Mouse (Mus musculus): ENCODE data around the gene AY761185. TPM values are rescaled to one million over a fixed set of nuclear protein-coding genes. Genes with fewer than 3 reads are reported as not detected.
"Not testable (repeated sequence)": the region's sequence is repeated elsewhere in the genome, so short reads cannot be mapped to it uniquely, and the experiment has no call there.

Gene AY761185
- polyA plus RNA-seq (2015; fragmentation: Nextera tagmentation; extraction: Ambion mirVana) = not detected in 2 replicates

DNA sequence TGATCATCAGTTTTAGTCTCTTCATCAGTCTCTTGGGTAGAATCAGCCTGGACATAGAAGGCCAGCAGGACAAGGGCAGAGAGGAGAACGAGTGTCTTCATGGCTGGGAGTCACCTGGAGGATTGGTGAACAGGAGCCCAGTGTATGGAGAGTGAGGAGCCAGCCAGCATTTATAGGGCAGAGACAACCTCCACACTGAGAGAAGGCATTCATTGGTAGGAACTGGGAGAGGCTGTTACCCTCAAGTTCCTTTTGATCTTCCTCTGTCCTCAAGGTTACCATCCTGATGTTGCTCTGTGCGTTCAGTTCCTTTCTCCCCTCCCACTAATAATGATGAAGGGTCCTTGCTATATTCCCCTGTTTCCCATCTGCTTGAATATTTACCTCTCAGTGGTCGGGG lies at the start of gene AY761185:
Gene AY761185 (minus strand): TSS at position 101 of the 400 bp plus-strand sequence.
- Histone ChIP-seq H3K9ac (ENCODE audit: low read depth, low read length) (no peak within 1 kb of the TSS), H3K4me2 (ENCODE audit: low read length) (no peak within 1 kb of the TSS), H3K27me3 (replicated peaks; ENCODE audit: control insufficient read depth, insufficient read depth, low read length) (no peaks in the 10 kb centered on the region), H3K9me3 (ENCODE audit: control insufficient read depth, low read length) (peaks cover 3% of the 10 kb centered on the region), H3K4me1 (ENCODE audit: control insufficient read depth, insufficient read depth, low read depth, low read length) (no peaks in the 10 kb centered on the region), H3K4me3 (ENCODE audit: low read length) (no peak within 1 kb of the TSS), H3K36me3 (ENCODE audit: control insufficient read depth, insufficient read depth, low read length) (no peaks in the 10 kb centered on the region), H3K27ac (ENCODE audit: low read depth, low read length) (no peak within 1 kb of the TSS)
- 75% methylated on average over 3 of the region's 3 CpGs for WGBS
- no peak for ATAC-seq

DNA sequence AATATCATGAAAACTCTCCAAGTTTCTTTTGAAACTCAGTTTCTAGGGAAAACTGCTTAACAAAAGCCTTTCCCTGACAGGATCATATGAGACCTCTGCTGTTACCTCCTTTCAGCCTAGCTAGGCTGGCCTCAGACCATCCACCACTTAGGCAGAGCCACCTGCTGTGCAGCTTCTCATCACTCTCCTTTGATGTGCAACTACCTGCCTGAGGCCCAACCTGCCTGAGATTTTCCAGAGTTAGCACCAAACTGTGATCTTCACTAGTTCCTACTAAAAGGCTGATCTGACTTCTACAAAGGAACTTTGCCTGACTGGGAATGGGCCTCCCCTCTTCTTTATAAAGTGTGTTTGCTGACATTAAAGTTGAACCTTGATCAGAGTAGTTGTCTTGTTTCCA lies 49.5 kb upstream of the AY761185 start:
- H3K9ac ChIP-seq (ENCODE audit: low read depth, low read length); H3K4me2 ChIP-seq (ENCODE audit: low read length); H3K4me3 ChIP-seq (ENCODE audit: low read length); H3K36me3 ChIP-seq (ENCODE audit: control insufficient read depth, insufficient read depth, low read length); ATAC-seq; H3K27me3 ChIP-seq (replicated peaks; ENCODE audit: control insufficient read depth, insufficient read depth, low read length); H3K4me1 ChIP-seq (ENCODE audit: control insufficient read depth, insufficient read depth, low read depth, low read length); H3K9me3 ChIP-seq (ENCODE audit: control insufficient read depth, low read length); H3K27ac ChIP-seq (ENCODE audit: low read depth, low read length): not testable (repeated sequence)

DNA sequence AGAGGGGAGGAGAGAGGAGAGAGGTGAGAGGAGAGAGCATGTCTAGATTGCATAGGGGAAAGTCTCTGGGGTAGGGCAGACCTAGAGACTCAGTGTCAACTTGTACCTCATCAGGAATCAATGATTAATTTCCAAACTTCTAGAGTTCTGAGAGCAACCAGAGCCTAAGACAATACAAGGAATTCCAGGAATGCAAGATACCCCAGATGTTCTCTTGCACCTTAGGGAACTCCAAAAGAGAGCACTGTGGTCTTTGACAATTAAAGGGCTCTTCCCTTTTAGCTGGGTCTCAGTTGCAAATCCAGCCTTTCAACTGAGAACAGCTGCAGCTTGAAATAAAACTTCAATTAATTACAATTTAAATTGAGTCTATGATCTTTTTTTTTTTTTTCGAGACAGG lies 35.3 kb upstream of the AY761185 start:
- WGBS = 43% methylated on average over 1 of the region's 1 CpGs
- Histone ChIP-seq H3K27me3 (replicated peaks; ENCODE audit: control insufficient read depth, insufficient read depth, low read length) (no peaks in the 10 kb centered on the region), H3K4me2 (ENCODE audit: low read length) (no peak overlapping the region), H3K36me3 (ENCODE audit: control insufficient read depth, insufficient read depth, low read length) (no peaks in the 10 kb centered on the region), H3K4me3 (ENCODE audit: low read length) (no peak overlapping the region), H3K4me1 (ENCODE audit: control insufficient read depth, insufficient read depth, low read depth, low read length) (no peaks in the 10 kb centered on the region), H3K9me3 (ENCODE audit: control insufficient read depth, low read length) (peaks cover 5% of the 10 kb centered on the region; the same call in 1 of the 2 replicates), H3K9ac (ENCODE audit: low read depth, low read length) (no peak overlapping the region), H3K27ac (ENCODE audit: low read depth, low read length) (no peak overlapping the region)
- ATAC-seq = no peak

DNA sequence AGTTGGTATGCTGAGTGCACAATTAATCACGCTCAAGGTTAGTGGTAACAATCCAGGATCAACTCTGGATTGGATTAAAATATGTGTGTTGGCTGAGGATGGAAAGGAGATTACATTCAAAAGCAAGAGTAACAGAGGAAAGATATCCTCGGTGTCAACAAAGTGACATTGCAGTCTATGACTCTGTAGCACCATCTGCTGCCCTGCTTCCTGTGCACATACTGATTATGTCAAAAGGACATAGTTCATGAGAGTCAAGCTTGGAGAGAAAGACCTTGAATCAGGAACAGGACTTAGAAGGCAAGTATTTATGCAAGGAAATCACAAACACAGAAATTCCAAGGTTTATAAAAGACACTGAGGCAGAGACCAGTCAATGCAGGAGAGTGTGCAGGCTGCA lies 20.0 kb upstream of the AY761185 start:
- no peaks in the 10 kb centered on the region for H3K36me3 ChIP-seq (ENCODE audit: control insufficient read depth, insufficient read depth, low read length)
- H3K4me3 ChIP-seq (ENCODE audit: low read length) = no peak overlapping the region
- no peaks in the 10 kb centered on the region for H3K27me3 ChIP-seq (replicated peaks; ENCODE audit: control insufficient read depth, insufficient read depth, low read length)
- peaks cover 8% of the 10 kb centered on the region; the same call in 1 of the 2 replicates for H3K9me3 ChIP-seq (ENCODE audit: control insufficient read depth, low read length)
- no peak overlapping the region for H3K9ac ChIP-seq (ENCODE audit: low read depth, low read length)
- no peak overlapping the region for H3K4me2 ChIP-seq (ENCODE audit: low read length)
- ATAC-seq = no peak
- H3K4me1 ChIP-seq (ENCODE audit: control insufficient read depth, insufficient read depth, low read depth, low read length) = no peaks in the 10 kb centered on the region
- 90% methylated on average over 2 of the region's 2 CpGs for WGBS
- H3K27ac ChIP-seq (ENCODE audit: low read depth, low read length) = no peak overlapping the region

DNA sequence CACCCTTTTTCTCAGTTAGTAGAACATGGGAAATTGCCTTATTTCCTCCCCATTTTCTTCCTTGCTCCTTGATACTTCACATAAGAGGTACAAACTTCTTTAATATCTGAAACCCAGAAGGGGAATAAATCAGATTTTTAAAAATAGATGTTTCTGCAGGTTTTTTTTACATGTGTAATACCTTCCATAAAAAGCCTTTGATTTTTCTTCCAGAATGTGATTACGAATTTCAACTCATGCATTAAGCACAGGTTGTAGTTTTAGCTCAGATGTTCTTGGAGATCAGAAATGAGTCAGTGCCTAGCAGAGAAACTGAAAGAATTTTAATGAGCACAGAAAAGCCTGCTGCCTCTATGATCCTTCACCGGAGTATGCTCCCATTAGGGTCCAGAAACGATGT lies 22.5 kb downstream of the AY761185 start, which contains the start of gene Gm6040:
Gene Gm6040 (minus strand): TSS at position 101 of the 400 bp plus-strand sequence.
- Histone ChIP-seq H3K36me3 (ENCODE audit: control insufficient read depth, insufficient read depth, low read length) (no peaks in the 10 kb centered on the region), H3K4me1 (ENCODE audit: control insufficient read depth, insufficient read depth, low read depth, low read length) (no peaks in the 10 kb centered on the region), H3K4me3 (ENCODE audit: low read length) (no peak within 1 kb of the TSS), H3K27ac (ENCODE audit: low read depth, low read length) (no peak within 1 kb of the TSS), H3K4me2 (ENCODE audit: low read length) (no peak within 1 kb of the TSS), H3K9ac (ENCODE audit: low read depth, low read length) (no peak within 1 kb of the TSS), H3K27me3 (replicated peaks; ENCODE audit: control insufficient read depth, insufficient read depth, low read length) (no peaks in the 10 kb centered on the region), H3K9me3 (ENCODE audit: control insufficient read depth, low read length) (peaks cover 10% of the 10 kb centered on the region)
- 77% methylated on average over 3 of the region's 3 CpGs for WGBS
- no peak for ATAC-seq

GRCm38 (mm10) chr8:20912288-20912687 lies 32.2 kb downstream of the AY761185 start:
- ATAC-seq = no peak
- no peak overlapping the region for H3K4me3 ChIP-seq (ENCODE audit: low read length)
- no peaks in the 10 kb centered on the region for H3K27me3 ChIP-seq (replicated peaks; ENCODE audit: control insufficient read depth, insufficient read depth, low read length)
- H3K9ac ChIP-seq (ENCODE audit: low read depth, low read length) = no peak overlapping the region
- WGBS = 85% methylated on average over 1 of the region's 1 CpGs
- no peak overlapping the region for H3K27ac ChIP-seq (ENCODE audit: low read depth, low read length)
- no peak overlapping the region for H3K4me2 ChIP-seq (ENCODE audit: low read length)
- no peaks in the 10 kb centered on the region for H3K36me3 ChIP-seq (ENCODE audit: control insufficient read depth, insufficient read depth, low read length)
- no peaks in the 10 kb centered on the region for H3K4me1 ChIP-seq (ENCODE audit: control insufficient read depth, insufficient read depth, low read depth, low read length)
- H3K9me3 ChIP-seq (ENCODE audit: control insufficient read depth, low read length) = peaks cover 4% of the 10 kb centered on the region; the same call in 1 of the 2 replicates

DNA sequence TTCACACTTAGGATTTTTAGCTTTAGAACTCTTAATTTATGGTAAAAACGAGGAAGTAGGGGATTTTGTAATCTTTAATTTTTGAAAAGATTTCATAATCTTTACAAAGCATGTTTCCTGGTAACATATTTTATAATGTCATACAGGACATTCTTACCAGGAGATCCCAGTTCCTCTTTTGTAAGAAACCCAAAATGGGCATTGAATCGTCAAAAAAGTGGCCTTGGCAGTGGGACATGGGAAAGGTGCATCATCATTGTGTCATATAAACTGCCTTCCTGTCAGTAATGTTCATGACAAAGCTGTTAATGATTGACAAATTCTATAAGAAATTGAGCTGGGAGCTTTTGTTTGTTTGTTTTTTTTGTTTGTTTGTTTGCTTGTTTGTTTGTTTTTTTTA lies 36.3 kb downstream of the AY761185 start:
- 67% methylated on average over 2 of the region's 2 CpGs for WGBS
- no peak for ATAC-seq
- no peaks in the 10 kb centered on the region for H3K4me1 ChIP-seq (ENCODE audit: control insufficient read depth, insufficient read depth, low read depth, low read length)

DNA sequence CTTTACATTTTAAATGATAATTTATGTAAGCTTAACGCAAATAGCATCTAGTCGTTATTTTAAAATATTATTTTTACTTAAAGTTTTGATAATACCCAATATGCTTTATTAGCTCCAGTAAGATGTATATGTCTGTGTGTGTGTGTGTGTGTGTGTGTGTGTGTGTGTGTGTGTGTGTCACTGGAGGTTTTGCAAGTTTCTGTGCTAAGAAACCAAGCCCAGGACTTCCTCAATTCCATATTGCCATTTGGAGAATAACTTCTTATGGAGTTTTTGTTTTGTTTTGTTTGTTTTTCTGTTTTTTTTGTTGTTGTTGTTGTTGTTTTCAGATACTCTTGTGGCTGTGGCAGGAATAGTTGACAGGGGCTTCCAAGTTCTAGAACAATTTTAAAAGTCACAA lies 37.4 kb downstream of the AY761185 start:
- no peak overlapping the region for H3K4me3 ChIP-seq (ENCODE audit: low read length)
- no peaks in the 10 kb centered on the region for H3K36me3 ChIP-seq (ENCODE audit: control insufficient read depth, insufficient read depth, low read length)
- WGBS = 94% methylated on average over 2 of the region's 2 CpGs
- H3K4me1 ChIP-seq (ENCODE audit: control insufficient read depth, insufficient read depth, low read depth, low read length) = no peaks in the 10 kb centered on the region
- ATAC-seq = no peak
- no peak overlapping the region for H3K4me2 ChIP-seq (ENCODE audit: low read length)
- H3K27ac ChIP-seq (ENCODE audit: low read depth, low read length) = no peak overlapping the region
- H3K27me3 ChIP-seq (replicated peaks; ENCODE audit: control insufficient read depth, insufficient read depth, low read length) = no peaks in the 10 kb centered on the region
- H3K9ac ChIP-seq (ENCODE audit: low read depth, low read length) = no peak overlapping the region
- H3K9me3 ChIP-seq (ENCODE audit: control insufficient read depth, low read length) = peaks cover 17% of the 10 kb centered on the region

More for the DNA sequence above, 36.3 kb downstream of the AY761185 start:
- no peaks in the 10 kb centered on the region for H3K27me3 ChIP-seq (replicated peaks; ENCODE audit: control insufficient read depth, insufficient read depth, low read length)
- H3K27ac ChIP-seq (ENCODE audit: low read depth, low read length) = no peak overlapping the region
- peaks cover 17% of the 10 kb centered on the region for H3K9me3 ChIP-seq (ENCODE audit: control insufficient read depth, low read length)
- H3K36me3 ChIP-seq (ENCODE audit: control insufficient read depth, insufficient read depth, low read length) = no peaks in the 10 kb centered on the region
- H3K4me3 ChIP-seq (ENCODE audit: low read length) = no peak overlapping the region
- H3K9ac ChIP-seq (ENCODE audit: low read depth, low read length) = no peak overlapping the region
- H3K4me2 ChIP-seq (ENCODE audit: low read length) = no peak overlapping the region

- no peak within 1 kb of the TSS for H3K9ac ChIP-seq (ENCODE audit: low read depth, low read length)
- no peak within 1 kb of the TSS for H3K4me2 ChIP-seq (ENCODE audit: low read length)
- no peak within 1 kb of the TSS for H3K27ac ChIP-seq (ENCODE audit: low read depth, low read length)
- no peaks in the 10 kb centered on the region for H3K27me3 ChIP-seq (replicated peaks; ENCODE audit: control insufficient read depth, insufficient read depth, low read length)
- no peaks in the 10 kb centered on the region for H3K4me1 ChIP-seq (ENCODE audit: control insufficient read depth, insufficient read depth, low read depth, low read length)
- H3K36me3 ChIP-seq (ENCODE audit: control insufficient read depth, insufficient read depth, low read length) = no peaks in the 10 kb centered on the region
- H3K4me3 ChIP-seq (ENCODE audit: low read length) = no peak within 1 kb of the TSS
- ATAC-seq = no peak
- 62% methylated on average over 2 of the region's 2 CpGs for WGBS
- peaks cover 34% of the 10 kb centered on the region for H3K9me3 ChIP-seq (ENCODE audit: control insufficient read depth, low read length)
Observed at GRCm38 (mm10) chr8:20902527-20902926, 42.0 kb downstream of the AY761185 start, which contains the start of gene Gm15056. Gene Gm15056, minus strand, starts transcription at chr8:20902627.

Data from hindbrain, embryonic 16.5 days (tissue).